Mouse (Mus musculus) kidney, embryonic 15.5 days (tissue): ENCODE measurements at regions not wholly inside any gene's neighbourhood (a gene's known extent, or its start where the extent isn't known, plus 50 kb on each side); places are given as distances from the start of the nearest gene placed in this dataset.
"Not testable (repeated sequence)": the region's sequence is repeated elsewhere in the genome, so short reads cannot be mapped to it uniquely, and the experiment has no call there.

Experiments
- ATAC-seq: fragments of 200-750 bp; cut with Nextera tagmentation; replicated peaks from 2 replicates; pipeline ENCODE4 v1.8.0; 2017; ENCODE audit warnings: moderate TSS enrichment; ENCODE audit not compliant: low FRiP score
- H3K27ac ChIP-seq: fragments of 300-500 bp; sonication (generic); 2 replicates; pipeline ENCODE4 v1.5.1; 2015; ENCODE audit warnings: mild to moderate bottlenecking, inconsistent platforms
- H3K27me3 ChIP-seq: fragments of 300-500 bp; sonication (generic); 2 replicates; pipeline ENCODE4 v1.6.1; 2015; ENCODE audit warnings: inconsistent platforms
- H3K36me3 ChIP-seq: fragments of 300-500 bp; sonication (generic); 2 replicates; pipeline ENCODE4 v1.6.1; 2015; ENCODE audit warnings: inconsistent platforms
- H3K4me1 ChIP-seq: fragments of 300-500 bp; sonication (generic); 2 replicates; pipeline ENCODE4 v1.6.1; 2015; ENCODE audit warnings: inconsistent platforms
- H3K4me2 ChIP-seq: fragments of 300-500 bp; sonication (generic); 2 replicates; pipeline ENCODE4 v1.6.1; 2015; ENCODE audit warnings: moderate library complexity, mild to moderate bottlenecking, inconsistent platforms
- H3K4me3 ChIP-seq: fragments of 300-500 bp; sonication (generic); replicated peaks from 2 replicates; pipeline ENCODE4 v1.5.1; 2015; ENCODE audit warnings: mild to moderate bottlenecking, inconsistent platforms
- H3K9ac ChIP-seq: fragments of 300-500 bp; sonication (generic); 2 replicates; pipeline ENCODE4 v1.6.1; 2015; ENCODE audit warnings: mild to moderate bottlenecking, inconsistent platforms
- H3K9me3 ChIP-seq: fragments of 300-500 bp; sonication (generic); replicated peaks from 2 replicates; pipeline ENCODE4 v1.6.1; 2016; ENCODE audit warnings: inconsistent platforms
- WGBS: fragments of 180-500 bp; shearing (Covaris S2); methylation state at CpG from one replicate; pipeline ENCODE4 v1.1.7; 2015; ENCODE audit warnings: mixed read lengths; 5-methylcytosine and 5-hydroxymethylcytosine counted together

DNA sequence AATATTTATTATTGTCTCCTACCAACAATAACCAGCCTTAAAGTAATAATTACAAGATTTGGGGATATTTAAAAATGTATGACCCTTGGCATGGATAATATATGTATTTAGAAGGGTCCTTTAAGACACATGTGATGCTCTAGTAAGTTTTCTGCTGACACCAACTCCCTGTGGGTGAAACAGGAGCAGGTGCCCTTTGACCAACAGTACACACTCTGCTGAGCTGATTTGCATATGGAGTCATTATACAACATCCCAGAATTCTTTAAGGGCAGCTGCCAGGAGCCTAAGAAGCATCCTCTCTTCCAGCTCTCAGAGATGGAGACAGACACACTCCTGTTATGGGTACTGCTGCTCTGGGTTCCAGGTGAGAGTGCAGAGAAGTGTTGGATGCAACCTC lies 274.1 kb downstream of the Rpia start:
- H3K9ac ChIP-seq = no peak overlapping the region
- H3K36me3 ChIP-seq = no peaks in the 10 kb centered on the region
- no peaks in the 10 kb centered on the region for H3K27me3 ChIP-seq
- no peak overlapping the region for H3K27ac ChIP-seq
- H3K4me1 ChIP-seq = no peaks in the 10 kb centered on the region
- no peak for ATAC-seq
- no peak overlapping the region for H3K4me3 ChIP-seq
- H3K9me3 ChIP-seq = no peaks in the 10 kb centered on the region
- H3K4me2 ChIP-seq = no peak overlapping the region

DNA sequence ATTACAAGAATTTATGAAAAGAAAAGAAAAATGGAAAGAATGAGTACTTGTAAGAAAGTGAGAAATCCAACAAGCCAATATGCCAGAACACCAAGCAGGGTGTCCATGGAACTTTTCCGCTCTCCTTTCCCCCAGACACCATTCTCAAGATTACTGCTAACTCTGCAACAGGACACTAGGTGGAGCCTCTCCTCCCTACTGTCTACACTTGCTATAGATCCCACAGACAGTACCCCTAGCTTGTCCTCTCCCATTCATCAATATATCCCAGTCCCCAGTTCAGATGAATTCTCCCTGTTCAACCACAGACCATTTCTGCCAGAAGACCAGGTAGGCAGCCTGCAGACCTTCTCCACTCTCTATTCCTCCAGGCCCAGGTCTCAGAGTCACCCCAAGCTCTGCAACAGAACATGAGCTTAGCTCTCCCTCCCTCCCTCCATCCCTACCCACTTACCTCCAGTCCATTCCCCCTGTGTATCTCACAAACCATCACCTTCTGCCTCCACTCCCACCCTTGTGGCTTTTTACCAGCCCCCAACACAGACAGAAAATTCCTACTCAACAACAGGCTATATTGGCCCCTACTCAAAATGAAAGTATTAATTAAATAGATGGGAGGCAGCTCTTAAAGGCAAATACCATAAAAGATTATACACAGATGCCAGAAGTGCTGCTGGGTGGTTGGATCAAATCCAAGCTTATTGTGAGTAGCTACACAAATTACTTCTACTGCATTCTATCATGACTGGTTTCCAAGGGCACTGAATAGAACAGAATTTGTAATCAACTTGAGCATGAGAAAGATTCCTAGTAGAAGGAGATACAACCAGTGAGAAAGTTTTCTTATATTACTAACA lies 323.2 kb downstream of the Rpia start:
- Histone ChIP-seq H3K9me3 (no peaks in the 10 kb centered on the region), H3K4me2 (no peak overlapping the region), H3K4me1 (no peaks in the 10 kb centered on the region), H3K27me3 (no peaks in the 10 kb centered on the region), H3K27ac (no peak overlapping the region), H3K36me3 (no peaks in the 10 kb centered on the region), H3K4me3 (no peak overlapping the region), H3K9ac (no peak overlapping the region)
- WGBS = 84% methylated on average over 1 of the region's 1 CpGs
- no peak for ATAC-seq

DNA sequence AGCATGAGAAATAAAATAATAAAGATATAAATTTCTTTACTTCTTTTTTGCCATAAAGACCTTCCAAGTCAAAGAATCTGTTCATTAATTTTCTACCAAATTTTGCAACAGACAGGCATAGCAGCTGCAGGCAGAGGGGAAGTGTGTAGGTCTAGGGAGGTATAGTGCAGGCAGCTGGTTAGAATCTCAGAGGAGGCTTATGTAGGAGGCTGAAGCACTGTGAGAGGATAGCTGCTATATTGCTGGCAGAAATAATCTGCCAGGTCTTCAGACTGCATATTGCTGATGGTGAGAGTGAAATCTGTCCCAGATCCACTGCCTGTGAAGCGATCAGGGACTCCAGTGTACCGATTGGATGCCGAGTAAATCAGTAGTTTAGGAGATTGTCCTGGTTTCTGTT lies 334.8 kb downstream of the Rpia start:
- 88% methylated on average over 3 of the region's 3 CpGs for WGBS
- H3K36me3 ChIP-seq = no peaks in the 10 kb centered on the region
- H3K27me3 ChIP-seq = no peaks in the 10 kb centered on the region
- H3K4me3 ChIP-seq = no peak overlapping the region
- H3K4me1 ChIP-seq = no peaks in the 10 kb centered on the region
- no peak overlapping the region for H3K9ac ChIP-seq
- H3K9me3 ChIP-seq = no peaks in the 10 kb centered on the region
- no peak for ATAC-seq
- H3K4me2 ChIP-seq = no peak overlapping the region
- H3K27ac ChIP-seq = no peak overlapping the region

DNA sequence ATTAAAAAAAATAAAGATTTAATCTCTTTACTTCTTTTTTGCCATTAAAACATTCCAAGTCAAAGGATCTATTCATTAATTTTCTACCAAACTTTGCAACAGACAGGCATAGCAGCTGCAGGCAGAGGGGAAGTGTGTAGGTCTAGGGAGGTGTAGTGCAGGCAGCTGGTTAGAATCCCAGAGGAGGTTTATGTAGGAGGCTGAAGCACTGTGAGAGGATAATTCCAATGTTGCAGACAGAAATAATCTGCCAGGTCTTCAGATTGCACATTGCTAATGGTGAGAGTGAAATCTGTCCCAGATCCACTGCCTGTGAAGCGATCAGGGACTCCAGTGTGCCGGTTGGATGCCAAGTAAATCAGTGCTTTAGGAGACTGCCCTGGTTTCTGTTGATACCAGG lies 357.3 kb downstream of the Rpia start:
- H3K36me3 ChIP-seq, H3K27me3 ChIP-seq, ATAC-seq, H3K4me3 ChIP-seq, H3K4me1 ChIP-seq, H3K9ac ChIP-seq, H3K9me3 ChIP-seq, H3K27ac ChIP-seq, H3K4me2 ChIP-seq: not testable (repeated sequence)
- 92% methylated on average over 2 of the region's 2 CpGs for WGBS

DNA sequence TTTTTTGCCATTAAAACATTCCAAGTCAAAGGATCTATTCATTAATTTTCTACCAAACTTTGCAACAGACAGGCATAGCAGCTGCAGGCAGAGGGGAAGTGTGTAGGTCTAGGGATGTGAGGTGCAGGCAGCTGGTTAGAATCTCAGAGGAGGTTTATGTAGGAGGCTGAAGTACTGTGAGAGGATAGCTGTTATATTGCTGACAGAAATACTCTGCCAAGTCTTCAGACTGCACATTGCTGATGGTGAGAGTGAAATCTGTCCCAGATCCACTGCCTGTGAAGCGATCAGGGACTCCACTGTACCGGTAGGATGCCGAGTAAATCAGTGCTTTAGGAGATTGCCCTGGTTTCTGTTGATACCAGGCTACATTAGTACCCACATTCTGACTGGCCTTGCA lies 385.7 kb downstream of the Rpia start:
- WGBS = 96% methylated on average over 3 of the region's 3 CpGs

DNA sequence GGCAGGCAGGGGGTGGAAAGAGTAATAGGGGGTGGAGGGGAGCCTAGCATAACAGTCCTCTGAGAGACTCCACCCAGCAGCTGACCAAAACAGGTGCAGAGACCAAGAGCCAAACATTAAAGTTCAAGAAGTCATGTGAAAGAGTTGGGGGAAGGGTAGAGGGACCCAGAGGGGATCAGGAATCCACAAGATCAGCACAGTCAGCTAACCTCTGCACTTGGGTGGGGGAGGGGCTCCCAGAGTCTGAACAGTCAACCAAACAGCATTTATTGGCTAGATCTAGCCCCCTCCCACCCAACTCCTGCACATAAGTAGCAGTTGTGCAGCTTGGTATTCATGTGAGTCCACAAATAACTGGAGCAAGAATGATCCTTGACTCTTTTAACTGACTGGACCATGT lies 402.2 kb downstream of the Rpia start:
- H3K27ac ChIP-seq, H3K9ac ChIP-seq, H3K4me1 ChIP-seq, H3K4me3 ChIP-seq, H3K9me3 ChIP-seq, H3K4me2 ChIP-seq, H3K36me3 ChIP-seq, H3K27me3 ChIP-seq: not testable (repeated sequence)
- peak; percentile 52; the same call in 1 of the 2 replicates for ATAC-seq

More for the DNA sequence above, 385.7 kb downstream of the Rpia start:
- not testable (repeated sequence) for H3K36me3 ChIP-seq, H3K9me3 ChIP-seq, H3K9ac ChIP-seq, H3K27ac ChIP-seq, H3K4me3 ChIP-seq, H3K4me2 ChIP-seq, H3K4me1 ChIP-seq, ATAC-seq, H3K27me3 ChIP-seq

DNA sequence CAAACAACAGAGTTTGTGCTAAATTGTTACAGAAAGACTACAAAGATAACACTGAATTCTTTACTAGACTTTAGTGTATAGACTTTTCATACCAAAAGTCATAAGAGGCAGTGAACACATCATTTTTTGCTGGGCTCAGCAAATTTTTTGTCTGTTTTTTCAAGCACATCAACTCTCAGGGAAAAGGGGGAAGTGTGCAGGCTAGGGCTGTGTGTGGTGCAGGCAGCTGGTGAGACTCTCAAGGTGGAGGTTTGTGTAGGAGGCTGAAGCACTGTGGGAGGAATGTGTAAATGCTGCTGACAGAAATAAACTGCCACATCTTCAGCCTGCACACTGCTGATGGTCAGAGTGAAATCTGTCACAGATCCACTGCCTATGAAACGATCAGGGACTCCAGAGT lies 405.6 kb downstream of the Rpia start:
- ATAC-seq = peak; percentile 64; the same call in 1 of the 2 replicates
- H3K9ac ChIP-seq = not testable (repeated sequence)
- WGBS = no CpG with 5 or more reads among the region's 1 CpGs

DNA sequence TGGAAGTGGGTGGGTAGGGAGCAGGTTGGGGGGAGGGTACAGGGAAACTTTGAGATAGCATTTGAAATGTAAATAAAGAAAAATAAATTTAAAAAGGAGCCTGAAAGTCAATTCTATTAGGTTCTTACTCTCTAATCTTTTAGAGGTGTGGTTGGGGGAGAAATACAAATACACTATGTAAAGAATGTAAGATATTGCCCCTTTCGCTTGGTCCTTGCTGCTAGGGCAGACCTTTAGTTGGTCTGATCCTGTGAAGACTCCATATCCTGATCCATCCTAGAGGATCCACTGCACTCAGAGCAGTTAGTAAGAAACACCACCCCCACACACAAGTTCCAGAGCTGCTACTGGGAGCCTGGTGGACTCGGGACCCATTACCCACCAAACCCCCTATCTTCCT lies 412.7 kb downstream of the Rpia start:
- not testable (repeated sequence) for H3K4me3 ChIP-seq, ATAC-seq, H3K36me3 ChIP-seq, H3K27me3 ChIP-seq, H3K4me2 ChIP-seq, H3K9ac ChIP-seq, H3K9me3 ChIP-seq, H3K27ac ChIP-seq, H3K4me1 ChIP-seq
- 88% methylated on average over 2 of the region's 2 CpGs for WGBS

More for the DNA sequence above, 405.6 kb downstream of the Rpia start:
- not testable (repeated sequence) for H3K9me3 ChIP-seq, H3K36me3 ChIP-seq, H3K4me3 ChIP-seq, H3K27me3 ChIP-seq, H3K27ac ChIP-seq, H3K4me1 ChIP-seq, H3K4me2 ChIP-seq

DNA sequence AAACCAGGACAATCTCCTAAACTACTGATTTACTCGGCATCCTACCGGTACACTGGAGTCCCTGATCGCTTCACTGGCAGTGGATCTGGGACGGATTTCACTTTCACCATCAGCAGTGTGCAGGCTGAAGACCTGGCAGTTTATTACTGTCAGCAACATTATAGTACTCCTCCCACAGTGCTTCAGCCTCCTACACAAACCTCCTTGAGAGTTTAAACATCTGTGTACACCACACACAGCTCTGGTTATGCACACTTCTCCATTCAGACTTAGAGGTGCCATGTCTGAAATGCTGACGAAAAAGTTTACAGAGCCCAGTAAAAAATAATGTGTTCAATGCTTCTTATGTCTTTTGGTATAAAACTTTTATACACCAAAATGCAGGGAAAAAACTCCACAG lies 420.2 kb downstream of the Rpia start:
- ATAC-seq = peak; percentile 66; the same call in 1 of the 2 replicates
- not testable (repeated sequence) for H3K27me3 ChIP-seq, H3K36me3 ChIP-seq, H3K4me3 ChIP-seq, H3K4me1 ChIP-seq, H3K9me3 ChIP-seq, H3K27ac ChIP-seq, H3K4me2 ChIP-seq, H3K9ac ChIP-seq
- 43% methylated on average over 5 of the region's 5 CpGs for WGBS

DNA sequence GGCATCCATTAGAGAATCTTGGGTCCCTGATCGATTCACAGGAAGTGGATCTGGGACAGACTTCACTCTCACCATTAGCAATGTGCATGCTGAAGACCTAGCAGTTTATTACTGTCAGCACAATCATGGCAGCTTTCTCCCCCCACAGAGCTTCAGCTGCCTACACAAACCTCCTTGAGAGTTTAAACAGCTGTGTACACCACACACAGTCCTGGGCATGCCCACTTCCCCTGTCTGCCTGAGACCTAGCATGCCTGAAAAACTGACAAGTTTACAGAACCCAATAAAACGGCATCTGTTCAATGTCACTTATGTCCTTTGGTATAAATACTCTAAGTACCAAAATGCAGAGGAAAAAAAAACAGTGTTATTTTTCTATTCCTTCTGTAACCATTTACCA lies 435.7 kb downstream of the Rpia start:
- H3K36me3 ChIP-seq = no peaks in the 10 kb centered on the region
- 0 out of 2 replicates have a peak, but pooled peaks have one; percentile 33 for ATAC-seq
- H3K4me3 ChIP-seq = no peak overlapping the region
- no peaks in the 10 kb centered on the region for H3K27me3 ChIP-seq
- no peak overlapping the region for H3K27ac ChIP-seq
- WGBS = 36% methylated on average over 2 of the region's 2 CpGs
- no peak overlapping the region for H3K9ac ChIP-seq
- H3K9me3 ChIP-seq = no peaks in the 10 kb centered on the region
- H3K4me2 ChIP-seq = no peak overlapping the region
- no peaks in the 10 kb centered on the region for H3K4me1 ChIP-seq

DNA sequence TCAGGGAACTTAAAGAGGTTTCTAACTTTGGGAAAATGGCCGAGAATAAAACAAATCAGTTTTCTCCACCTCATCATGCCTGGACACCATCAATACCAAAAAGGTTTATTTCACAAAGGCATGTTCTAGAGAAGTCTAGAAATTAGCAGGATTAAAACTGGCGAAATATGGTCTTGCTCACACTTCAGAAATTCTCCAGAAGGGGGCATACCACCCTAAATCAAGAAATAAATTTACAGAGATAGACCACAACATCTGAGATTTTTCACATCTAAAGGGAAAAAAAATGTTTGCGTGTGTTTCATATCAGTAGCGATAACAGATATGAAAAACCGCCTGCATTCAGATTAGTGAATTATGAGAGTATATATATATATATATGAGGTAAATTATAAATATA lies 449.9 kb downstream of the Rpia start:
- Histone ChIP-seq H3K4me3 (no peak overlapping the region), H3K27ac (no peak overlapping the region), H3K9ac (no peak overlapping the region), H3K4me2 (no peak overlapping the region), H3K4me1 (no peaks in the 10 kb centered on the region), H3K9me3 (no peaks in the 10 kb centered on the region), H3K36me3 (no peaks in the 10 kb centered on the region), H3K27me3 (no peaks in the 10 kb centered on the region)
- ATAC-seq = no peak
- 78% methylated on average over 5 of the region's 5 CpGs for WGBS

DNA sequence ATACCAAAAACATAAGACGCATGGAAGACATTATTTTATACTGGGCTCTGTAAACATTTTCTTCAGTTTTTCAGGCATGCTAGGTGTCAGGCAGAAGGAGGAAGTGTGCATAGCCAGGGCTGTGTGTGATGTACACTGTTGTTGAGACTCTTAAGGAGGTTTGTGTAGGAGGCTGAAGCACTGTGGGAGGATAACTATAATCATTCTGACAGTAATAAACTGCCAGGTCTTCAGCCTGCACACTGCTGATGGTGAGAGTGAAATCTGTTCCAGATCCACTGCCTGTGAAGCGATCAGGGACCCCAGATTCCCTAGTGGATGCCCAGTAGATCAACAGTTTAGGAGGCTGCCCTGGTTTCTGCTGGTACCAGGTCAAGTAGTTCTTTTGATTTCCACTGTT lies 451.3 kb downstream of the Rpia start:
- H3K9me3 ChIP-seq, ATAC-seq, H3K4me2 ChIP-seq, H3K9ac ChIP-seq, H3K36me3 ChIP-seq, H3K4me1 ChIP-seq, H3K27me3 ChIP-seq, H3K4me3 ChIP-seq, H3K27ac ChIP-seq: not testable (repeated sequence)
- WGBS = 70% methylated on average over 2 of the region's 2 CpGs

DNA sequence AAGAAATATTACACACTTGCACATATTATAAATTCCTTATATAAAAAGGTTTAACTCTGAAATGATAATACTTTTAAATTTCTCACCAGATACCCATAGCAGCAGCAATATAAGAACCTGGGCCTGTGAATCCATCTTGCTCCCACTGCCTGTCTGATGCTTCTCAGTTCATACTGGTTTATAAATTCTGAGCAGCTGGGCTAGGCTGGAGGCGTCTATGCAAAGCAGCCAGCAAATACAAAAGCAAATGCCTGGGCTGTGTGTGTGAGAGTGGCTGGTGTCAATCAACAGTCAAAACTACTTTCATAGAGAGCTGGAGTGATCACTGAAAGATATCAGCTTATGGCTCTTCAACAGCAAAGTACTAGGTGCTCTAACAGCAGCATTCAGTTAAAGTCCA lies 476.7 kb downstream of the Rpia start:
- H3K9ac ChIP-seq = no peak overlapping the region
- H3K9me3 ChIP-seq = no peaks in the 10 kb centered on the region
- no peaks in the 10 kb centered on the region for H3K27me3 ChIP-seq
- H3K4me1 ChIP-seq = no peaks in the 10 kb centered on the region
- H3K4me2 ChIP-seq = no peak overlapping the region
- 75% methylated on average over 1 of the region's 1 CpGs for WGBS
- H3K27ac ChIP-seq = no peak overlapping the region
- H3K36me3 ChIP-seq = no peaks in the 10 kb centered on the region
- H3K4me3 ChIP-seq = no peak overlapping the region
- no peak for ATAC-seq
